Mouse (Mus musculus) activated CD4-positive, CD25-positive, alpha-beta regulatory T cell, adult 9 weeks (primary cell): ENCODE results near the gene Gm20825. TPM values are rescaled to one million over a fixed set of nuclear protein-coding genes. Genes with fewer than 3 reads are reported as not detected.

Experiments used
- polyA plus RNA-seq: library from polyadenylated mRNA; unstranded; fragments of 100-300 nt; shearing (Covaris generic); gene quantifications from one replicate; pipeline ENCODE4 v1.2.1, GENCODE M21; 2017

Gm20825 gene
- polyA plus RNA-seq = not detected

GRCm38 (mm10) chrY:8071407-8071806, at the start of gene Gm20825:
Gm20825 (minus strand) TSS chrY:8071507.

Other genes with a start within 250 kb of the Gm20825 start
- gene Gm29049, start 74.3 kb downstream of the Gm20825 start, polyA plus RNA-seq = not detected
- not detected for gene Gm20824, start 186.4 kb upstream of the Gm20825 start, polyA plus RNA-seq